Mouse (Mus musculus) left cerebral cortex, adult 9 months (tissue): ENCODE results near the gene Phldb3.

ENCODE experiments used
- DNase-seq, 2 experiments: peaks; one replicate each; pipeline ENCODE4 v3.0.0; 2022; ENCODE audit warnings: low spot score in 2 of 2

The Phldb3 gene

DNA sequence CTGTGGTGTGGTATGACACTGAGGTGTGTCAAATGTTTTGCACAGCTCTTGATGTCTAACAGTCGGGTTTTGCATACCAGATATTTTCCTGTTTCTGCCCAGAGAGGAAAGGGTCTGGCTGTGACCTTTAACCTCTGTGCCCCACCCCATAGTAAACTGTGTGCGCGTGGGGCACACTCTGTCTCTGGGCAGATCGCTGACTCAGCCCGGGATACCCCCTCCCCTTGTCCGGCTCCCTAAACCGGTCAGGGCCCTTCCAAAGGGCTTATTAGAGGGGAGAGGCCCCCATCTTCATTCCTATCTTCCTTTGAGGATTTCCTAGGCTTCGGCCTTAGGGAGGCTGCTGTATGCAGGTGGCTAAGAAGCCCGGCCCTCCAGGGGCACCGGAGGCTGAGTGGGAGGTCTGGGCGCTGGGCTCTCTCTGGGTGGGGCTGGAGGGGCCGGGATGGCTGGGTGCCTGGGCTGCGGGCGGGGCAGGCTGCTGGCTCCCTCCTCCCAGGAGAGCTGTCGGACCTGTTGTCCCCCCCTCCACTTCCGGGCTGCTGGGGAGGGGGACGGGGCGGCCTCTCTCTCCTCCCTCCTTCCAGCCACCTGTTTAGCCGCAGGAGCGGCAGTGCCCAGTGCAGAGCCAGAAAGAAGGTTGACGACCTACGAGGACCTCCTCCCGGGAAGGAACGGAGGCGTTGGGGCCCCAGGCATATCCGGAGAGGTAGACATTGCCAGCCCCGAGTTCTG lies at the start of gene Phldb3:
Gene Phldb3 (plus strand): TSS at position 620 of the 735 bp plus-strand sequence.
- no peak for DNase-seq

DNA sequence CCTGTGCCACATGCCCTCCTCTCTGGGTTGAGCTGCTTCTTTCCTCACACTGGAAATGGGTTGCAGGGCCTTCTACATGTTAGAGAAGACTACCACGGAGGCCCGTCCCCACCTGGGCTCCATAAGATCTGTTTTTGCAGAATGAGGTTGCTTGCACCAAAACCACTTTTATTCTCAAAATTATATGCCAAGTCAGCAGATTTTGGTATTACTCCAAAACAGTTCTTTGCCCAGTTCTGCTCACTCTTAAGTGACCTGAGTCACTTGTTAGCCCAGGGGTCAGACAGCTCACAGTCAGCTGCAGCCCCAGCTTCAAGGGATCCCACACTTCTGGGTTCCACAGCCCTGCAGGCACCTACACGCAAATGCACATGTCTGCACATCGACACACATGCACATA lies 49.1 kb upstream of the Phldb3 start:
- DNase-seq, result no peak

DNA sequence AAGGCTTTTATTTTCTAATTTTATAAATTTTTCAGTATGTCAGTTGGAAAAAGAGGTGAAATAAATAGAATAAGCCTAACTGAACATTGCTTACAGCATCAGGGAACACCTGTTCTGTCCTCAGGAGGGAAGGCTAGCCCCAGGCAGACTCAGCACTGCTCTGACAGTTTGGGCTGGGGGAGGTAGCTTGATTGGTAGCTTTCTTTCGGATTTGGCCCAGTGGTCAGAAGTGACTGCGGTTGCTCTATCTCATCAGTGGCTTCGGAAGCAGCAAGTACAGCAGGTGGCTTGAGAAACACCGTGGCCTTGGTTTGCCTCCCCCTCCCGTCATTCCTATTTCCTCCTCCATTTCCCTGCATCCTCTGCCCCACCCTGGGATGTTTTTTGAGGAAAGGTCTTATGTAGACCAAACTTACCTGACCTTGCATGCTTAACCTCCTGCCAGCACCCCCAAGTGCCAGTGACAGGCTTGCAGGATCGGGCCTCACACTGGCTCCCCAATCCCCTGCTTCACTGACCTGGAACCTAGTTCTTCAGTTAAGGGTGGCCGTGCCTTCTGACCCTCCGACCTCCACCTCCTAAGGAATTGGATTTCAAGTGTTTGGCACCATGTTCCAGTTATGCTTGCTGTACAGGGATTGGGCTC lies 47.2 kb upstream of the Phldb3 start:
- DNase-seq, result no peak

DNA sequence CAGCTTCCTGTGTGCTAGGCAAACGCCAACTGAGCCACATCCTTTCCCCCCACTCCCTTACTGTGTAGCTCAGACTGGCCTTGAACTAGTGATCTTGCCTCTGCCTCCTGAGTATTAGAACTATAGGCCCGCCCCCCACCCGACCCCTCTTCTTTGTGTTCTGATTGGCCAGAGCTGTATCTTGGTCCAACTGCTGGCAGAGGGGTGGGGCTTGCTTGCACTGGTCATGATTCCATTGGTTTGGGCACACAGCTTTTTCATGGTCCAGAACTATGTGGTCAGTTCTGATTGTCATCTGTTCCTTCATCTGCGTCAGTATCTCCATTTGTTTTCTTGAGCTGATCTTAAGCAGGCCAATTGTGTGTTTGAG lies 46.7 kb upstream of the Phldb3 start:
- DNase-seq, result no peak

DNA sequence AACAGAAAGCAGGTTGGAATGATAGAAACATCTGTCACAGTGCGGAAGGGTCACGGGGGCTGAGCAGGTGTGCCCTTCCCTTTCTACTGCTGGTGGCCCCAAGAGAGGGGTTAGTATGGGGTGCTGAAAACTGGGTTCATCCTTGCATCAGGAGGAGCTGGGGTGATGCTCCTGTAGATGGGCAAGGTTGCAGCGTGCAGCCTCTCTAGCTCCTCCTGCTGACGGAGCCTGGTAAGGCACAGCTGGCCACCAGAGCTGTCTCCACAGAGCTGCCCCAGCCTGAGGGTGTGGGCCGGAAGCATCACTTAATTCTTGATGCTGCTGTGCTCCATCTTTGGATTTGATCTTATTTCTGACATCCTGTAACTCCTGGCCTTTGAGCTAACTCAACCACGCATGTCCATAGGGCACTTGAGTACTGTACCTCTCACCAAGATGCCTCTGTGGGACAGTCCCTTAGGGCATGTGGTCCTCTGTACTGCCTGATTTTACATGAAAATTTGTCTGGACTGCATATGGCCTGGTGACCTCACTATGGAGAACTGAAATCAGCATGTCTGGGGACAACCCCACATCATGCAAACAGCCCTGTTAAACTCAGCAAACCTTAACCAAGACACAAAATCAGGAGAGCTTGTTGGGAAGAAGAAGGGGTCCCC lies 45.8 kb upstream of the Phldb3 start:
- DNase-seq, result peak in 1 of 2 experiments; percentile 70

DNA sequence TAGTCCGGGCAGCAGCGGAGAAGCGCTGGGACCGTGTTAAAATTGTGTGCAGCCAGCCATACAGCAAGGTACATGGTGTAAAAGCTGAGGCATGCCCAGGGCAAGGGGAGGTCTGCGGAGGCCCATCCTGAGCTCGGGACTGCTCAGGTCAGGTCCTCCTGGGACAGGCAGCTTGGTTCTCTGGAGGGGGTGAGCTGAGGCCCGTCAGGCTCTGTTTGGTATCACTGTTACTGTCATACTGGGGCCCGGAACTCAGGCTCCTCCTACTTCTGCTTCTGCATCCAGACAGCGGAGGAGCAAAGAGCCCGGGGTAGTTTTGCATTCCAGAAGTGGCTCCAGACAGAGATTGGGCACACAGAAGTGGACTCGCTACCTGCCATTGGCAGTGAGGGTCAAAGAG lies 44.9 kb upstream of the Phldb3 start:
- no peak for DNase-seq

DNA sequence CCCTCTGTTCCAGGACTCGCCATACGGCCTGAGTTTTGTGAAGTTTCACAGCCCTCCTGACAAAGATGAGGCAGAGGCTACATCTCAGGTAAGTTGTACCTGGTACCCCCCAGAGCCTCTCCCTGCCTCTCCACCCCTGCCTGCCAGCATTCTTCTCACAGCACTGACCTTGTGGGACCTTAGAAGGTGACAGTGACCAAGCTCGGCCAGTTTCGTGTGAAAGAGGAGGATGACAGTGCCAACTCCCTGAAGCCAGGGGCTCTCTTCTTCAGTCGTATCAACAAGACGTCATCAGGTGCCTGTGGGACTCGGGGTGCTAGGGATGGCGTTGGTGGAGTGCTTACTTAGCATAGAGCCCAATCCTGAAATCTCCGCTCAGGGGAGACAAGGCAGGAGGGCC lies 44.4 kb upstream of the Phldb3 start:
- DNase-seq, result no peak

DNA sequence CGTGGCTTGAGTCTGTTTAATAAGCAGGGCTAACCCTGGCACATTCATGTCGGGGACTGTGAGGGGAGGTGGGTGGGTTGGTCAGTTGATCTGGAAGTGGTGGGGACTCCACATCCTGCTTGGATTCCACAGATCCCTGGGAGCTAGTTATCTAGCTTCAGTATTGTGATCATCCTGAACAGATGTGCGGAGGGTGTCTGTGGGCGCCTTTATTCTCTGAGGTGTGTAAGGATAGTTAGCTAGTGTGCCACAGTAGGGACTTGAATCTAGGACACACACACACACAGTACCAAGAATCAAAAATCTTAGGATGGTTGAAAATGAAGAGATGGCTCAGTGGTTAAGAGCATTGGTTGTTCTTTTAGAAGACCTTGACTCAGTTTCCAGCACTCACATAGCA lies 42.1 kb upstream of the Phldb3 start:
- no peak for DNase-seq

DNA sequence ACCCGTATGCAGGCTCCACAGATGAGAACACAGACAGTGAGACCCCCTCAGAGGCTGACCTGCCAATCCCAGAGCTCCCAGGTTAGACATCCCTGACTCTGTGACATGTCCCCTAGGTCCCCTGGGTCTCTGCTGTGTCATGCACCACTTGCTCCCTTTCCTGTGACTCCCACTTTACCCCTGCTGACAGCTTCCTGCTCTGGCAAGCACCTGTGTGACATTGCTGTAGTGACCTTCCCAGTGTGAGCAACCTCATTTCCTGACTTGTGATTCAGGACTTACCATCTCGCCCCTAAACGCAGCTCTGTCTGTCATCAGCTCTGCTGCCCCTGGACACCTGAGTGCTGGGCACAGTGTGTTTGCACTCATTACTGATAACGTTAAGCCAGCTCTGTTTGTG lies 39.5 kb upstream of the Phldb3 start:
- DNase-seq, result no peak

DNA sequence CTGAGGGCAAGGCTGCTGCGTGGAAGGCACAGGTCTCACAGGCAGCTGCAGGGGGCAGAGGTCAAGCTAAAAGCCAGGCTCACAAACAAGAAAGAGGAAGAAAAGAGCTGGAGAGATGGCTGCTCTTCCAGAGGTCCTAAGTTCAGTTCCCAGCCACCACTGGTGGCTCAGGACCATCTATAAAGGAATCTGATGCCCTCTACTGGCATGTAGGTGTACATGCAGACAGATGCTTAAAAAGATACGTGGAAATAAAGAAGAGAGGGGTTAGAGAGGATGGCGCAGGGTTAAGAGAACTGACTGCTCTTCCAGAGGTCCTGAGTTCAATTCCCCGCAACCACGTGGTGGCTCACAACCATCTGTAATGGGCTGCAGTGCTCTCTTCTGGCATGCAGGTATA lies 38.1 kb upstream of the Phldb3 start:
- DNase-seq, result no peak

DNA sequence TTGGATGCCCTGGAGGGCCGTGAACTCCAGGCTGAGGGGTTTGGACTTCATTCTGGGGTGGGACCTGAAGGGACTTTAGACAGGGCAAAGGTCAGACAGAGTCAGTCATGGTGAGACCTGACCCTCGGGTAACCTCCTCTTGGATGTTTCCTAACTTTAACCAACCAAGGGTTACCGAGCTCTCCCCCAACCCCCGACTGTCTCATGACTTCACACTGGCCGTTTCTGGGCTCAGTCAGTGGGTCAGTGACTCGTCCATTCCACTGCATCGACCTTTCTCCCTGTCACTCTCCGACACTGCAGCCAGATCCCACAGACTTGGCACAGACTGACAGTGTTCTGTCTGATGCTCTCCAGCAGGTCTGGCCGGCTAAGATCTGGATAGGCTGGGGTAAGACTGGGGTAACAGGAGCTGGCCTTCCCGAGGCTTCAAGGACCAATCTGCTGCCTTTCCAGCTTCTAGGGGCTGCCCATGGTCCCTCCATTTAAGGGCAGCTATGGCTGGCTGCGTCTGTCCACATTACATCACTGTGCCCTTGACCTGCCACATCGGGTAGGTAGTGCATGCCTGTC lies 36.3 kb upstream of the Phldb3 start:
- no peak for DNase-seq

DNA sequence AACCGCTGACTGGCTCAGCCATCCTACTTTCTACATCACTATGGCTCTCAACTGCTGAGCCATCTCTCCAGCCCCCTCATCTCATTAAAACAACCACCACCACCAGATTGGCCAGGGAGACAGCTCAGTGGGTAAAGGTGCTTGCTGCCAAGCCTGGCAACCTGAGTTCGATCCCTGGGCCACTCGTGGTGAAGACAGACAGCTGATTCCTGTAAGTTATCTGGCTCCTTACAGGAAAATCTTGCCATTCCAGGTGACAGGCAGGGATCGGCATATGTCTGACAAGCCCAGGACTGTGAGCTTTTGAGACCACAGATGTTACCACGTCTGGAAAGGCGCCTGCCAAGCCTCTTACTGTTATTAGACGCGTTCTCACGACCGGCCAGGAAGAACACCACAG lies 32.8 kb upstream of the Phldb3 start:
- no peak for DNase-seq

DNA sequence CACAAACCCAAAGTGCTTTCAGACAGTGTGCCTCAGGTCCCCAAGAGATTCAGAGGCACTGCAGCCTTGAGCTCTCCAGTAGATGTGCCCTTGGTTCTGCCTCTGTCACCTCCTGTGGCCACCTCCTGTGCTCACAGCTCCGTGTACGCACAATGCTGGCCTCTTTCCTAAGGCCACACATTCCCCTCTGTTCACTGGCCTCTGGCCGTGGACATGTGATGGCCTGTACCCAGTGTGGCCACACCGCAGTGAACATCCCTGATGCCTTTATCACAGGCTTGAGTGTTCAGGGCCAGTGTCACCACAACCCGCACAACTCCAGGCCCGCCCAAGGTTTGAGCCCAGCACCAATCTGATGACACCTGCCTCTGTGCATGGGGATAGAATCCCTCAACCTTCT lies 25.7 kb upstream of the Phldb3 start:
- no peak for DNase-seq

DNA sequence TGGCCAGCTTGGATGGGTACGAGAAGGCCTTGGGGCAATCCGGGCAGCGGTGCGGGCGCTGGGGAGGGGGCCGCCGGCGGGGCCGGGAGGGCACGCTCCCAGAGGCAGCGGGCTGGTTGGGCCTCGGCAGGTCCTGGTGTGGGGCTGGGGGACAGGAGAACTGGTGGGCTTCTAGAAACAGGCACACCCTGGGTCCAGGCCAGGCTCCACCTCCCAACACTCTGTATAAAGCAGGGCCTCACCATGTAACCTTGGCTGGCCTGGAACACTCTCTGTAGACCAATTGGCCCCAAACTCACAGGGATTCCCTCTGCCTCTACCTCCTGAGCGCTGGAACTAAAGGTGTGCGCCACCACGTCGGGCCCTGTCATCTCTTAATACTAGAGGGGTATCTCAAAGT lies 24.6 kb upstream of the Phldb3 start:
- no peak for DNase-seq

DNA sequence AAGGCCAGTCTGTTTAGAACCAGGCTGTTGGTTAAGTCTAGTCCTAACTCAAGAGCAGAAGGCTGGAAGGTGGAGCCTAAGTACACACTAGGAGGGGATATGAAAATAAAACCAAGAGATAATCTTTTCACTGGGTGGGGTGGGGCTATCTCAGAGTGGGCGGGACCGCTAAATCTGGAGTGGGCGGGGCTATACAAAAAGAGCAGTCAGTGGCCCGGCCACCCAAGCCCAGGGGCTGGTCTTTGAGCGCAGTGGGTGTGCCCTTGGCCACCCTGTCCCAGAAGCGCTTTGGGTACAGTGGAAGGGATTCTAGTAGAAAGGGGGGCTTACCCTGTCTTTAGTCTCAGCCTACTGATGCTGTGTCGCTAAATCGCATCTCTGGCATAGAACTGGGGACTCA lies 23.7 kb upstream of the Phldb3 start:
- DNase-seq, result no peak

DNA sequence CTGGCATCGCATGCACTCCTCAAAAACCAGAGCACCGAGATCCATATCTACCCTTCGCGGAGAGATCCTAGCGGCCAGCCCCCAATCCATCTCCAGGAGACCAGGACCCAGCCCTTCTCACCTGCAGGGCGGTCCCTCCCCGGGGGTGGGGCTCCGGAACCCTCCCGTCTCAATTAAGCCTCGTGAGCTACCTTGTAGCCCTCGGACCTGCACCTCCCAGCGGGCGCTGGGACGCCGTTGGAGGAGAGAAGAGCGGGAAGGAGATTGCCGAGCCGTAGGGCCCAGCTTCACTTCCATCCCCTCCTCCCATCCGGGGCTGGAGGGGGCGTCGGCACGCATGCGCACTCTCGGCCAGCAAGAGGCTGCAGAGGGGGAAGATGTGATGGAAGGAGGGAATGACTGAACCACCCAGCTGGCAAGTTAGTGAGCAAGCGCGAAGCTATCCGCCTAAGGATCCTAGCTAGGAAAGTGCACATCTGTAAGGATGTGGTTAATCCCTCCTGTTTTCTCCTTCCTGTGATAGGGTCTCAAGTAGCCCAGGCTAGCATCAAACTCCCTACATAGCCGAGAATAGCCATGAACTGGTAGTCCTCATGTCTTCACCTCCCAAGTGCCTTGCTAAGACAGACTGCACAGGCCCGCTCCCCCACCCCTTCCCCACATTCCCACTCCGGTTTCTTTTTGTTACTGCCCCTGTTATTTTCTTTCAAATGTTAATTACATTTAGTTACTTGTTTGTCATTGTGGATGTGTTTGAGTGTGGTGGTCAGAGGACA lies 23.0 kb upstream of the Phldb3 start, which contains the start of the genes Ethe1 and Zfp575:
Gene Ethe1 (plus strand): TSS at position 214 of the 776 bp plus-strand sequence.
Gene Zfp575 (minus strand): TSS at position 312 of the 776 bp plus-strand sequence.
- peak; percentile 69 to 79 for DNase-seq

DNA sequence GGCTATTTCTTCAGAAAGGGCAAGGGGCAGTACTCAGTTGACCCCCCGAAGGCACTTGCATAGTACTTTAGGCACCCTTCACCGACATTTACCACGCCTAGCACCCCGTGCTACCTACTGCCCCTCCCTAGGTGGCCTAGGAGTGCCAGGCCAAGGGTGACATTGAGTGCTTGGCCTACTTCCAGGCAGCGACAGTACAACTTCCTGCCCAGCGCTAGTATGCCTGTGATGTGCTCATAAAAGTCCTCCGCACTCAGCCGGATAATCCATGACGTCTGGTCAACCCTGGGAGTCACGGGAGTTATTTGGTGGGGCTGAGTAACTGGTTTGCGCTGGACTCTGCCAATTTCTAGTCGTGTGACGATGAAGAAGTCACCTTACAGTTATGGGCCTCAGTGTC lies 22.2 kb upstream of the Phldb3 start:
- DNase-seq, result no peak

DNA sequence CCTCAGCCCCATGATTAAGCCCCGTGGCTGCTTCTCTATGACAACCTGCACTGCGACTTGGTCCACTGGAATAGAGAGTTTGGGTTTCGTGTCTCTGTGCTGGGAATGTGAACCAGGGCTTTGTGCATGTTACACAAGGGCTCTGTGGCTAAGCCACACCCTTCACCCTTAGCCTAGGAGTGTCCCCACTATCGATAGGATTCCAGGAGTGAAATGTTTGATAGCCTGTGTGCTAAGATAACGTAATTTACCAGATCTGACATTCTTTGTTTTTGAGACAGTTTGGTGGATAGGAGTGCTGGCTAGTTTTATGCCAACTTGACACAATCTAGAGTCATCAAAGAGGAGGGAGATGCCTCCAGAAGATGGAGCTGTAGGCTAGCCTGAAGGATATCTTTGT lies 18.8 kb upstream of the Phldb3 start:
- DNase-seq, result no peak

DNA sequence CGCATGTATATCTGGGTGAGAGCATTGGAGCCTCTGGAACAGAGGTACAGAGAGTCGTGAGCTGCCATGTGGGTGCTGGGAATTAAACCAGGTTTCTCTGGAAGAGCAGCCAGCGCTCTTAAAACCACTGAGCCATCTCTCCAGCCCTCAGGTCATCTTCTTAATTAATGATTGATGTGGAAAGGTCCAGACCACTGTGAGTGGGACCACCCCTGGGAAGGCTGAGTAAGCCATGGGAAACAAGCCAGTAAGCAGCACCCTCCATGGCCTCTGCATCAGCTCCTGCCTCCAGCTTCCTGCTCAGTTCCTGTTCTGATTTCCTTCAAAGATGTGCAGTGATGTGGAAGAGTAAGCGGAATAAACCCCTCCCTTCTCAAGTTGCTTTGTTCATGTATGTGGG lies 18.4 kb upstream of the Phldb3 start:
- no peak for DNase-seq

DNA sequence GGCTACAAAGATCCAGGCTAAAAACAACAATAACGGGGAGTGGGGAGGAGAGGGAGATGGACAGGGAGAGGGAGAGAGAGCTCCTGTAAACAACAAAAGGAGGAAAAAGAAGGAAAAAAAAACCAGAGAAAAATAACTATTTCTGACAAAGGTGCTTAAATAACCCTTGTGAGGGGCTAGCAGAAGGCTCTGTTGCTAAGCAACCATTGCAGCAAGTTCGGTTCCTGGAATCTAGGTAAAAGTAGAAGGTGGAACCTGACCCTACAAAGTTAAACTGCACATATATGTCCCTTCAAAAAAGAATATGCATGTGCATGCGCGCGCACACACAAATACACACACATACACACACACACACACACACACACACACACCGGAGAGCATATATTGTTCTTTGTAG lies 17.8 kb upstream of the Phldb3 start:
- no peak for DNase-seq

DNA sequence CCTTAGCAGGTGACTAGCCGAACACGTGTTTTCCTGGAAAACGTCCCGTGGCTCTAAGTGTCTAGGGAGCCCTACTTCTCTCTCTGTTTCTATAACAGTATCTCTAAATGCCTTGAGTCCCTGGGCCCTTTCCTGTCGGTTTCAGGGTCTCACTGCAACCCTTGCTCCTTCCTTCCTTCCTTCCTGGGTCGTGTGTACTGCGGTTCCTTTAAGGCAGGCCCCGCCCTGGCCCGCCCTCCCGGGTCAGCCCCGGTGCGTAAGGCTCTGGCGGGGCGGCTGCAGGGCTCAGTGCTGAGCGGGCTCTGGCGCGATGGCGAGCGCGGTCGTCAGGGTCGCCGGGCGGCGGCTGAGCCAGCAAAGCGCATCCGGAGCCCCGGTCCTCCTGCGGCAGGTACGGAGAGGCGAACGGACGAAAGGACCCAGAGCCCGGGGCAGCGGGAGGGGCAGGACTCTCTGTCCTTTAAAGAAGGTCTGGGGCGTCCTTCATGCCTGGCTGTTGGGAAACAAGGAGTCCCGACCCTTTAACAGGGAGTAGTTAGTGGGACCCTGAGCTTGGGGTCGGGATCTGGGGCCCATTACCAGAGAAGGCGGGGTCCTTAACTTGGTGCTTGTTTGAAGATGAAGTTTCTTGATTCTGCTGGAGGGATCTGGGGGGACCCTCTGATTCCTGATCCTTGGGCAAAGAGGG lies 16.8 kb upstream of the Phldb3 start:
- DNase-seq, result peak in 1 of 2 experiments; percentile 58
